Mouse (Mus musculus) spleen, adult 2 months (tissue): ENCODE data around the gene Serinc5. TPM values are rescaled to one million over a fixed set of nuclear protein-coding genes. Genes with fewer than 3 reads are reported as not detected.

Experiments used
- DNase-seq, 2 experiments: peaks; one replicate each; pipeline versions ENCODE4 v3.0.0 to v3.0.0-alpha.2; 2012 to 2021; ENCODE audit warnings: low spot score in 2 of 2, low read depth in 1 of 2
- H3K27ac ChIP-seq: fragments of 200-500 bp; 2 replicates; pipeline ENCODE4 v1.5.1; 2012; ENCODE audit warnings: low read length, inconsistent platforms; ENCODE audit not compliant: insufficient read depth
- H3K27me3 ChIP-seq: fragments of 200-500 bp; 2 replicates; pipeline ENCODE4 v1.6.1; 2012; ENCODE audit warnings: mild to moderate bottlenecking, moderate library complexity, low read length, inconsistent platforms; ENCODE audit not compliant: control insufficient read depth, insufficient read depth
- H3K36me3 ChIP-seq: fragments of 200-500 bp; 2 replicates; pipeline ENCODE4 v1.6.1; 2012; ENCODE audit warnings: mild to moderate bottlenecking, low read length, inconsistent platforms; ENCODE audit not compliant: control insufficient read depth, insufficient read depth
- H3K4me1 ChIP-seq: fragments of 200-500 bp; 2 replicates; pipeline ENCODE4 v1.6.1; 2011; ENCODE audit warnings: inconsistent platforms; ENCODE audit not compliant: control insufficient read depth, insufficient read depth, insufficient read length
- H3K4me3 ChIP-seq: fragments of 200-500 bp; 2 replicates; pipeline ENCODE4 v1.5.1; 2011; ENCODE audit warnings: mild to moderate bottlenecking, inconsistent platforms; ENCODE audit not compliant: insufficient read depth, insufficient read length; ENCODE audit errors: extremely low read depth
- CTCF ChIP-seq: fragments of 200-500 bp; IDR thresholded peaks from 2 replicates; pipeline ENCODE4 v1.5.1; 2011; ENCODE audit warnings: mild to moderate bottlenecking, inconsistent platforms; ENCODE audit not compliant: insufficient read depth, insufficient read length, insufficient replicate concordance; ENCODE audit errors: extremely low read depth
- POLR2A ChIP-seq: fragments of 200-500 bp; IDR thresholded peaks from 2 replicates; pipeline ENCODE4 v1.6.1; 2011; ENCODE audit warnings: low read depth, low read length, inconsistent platforms
- WGBS: fragments of 180-500 bp; shearing (Covaris S2); methylation state at CpG from one replicate; pipeline ENCODE4 v1.1.7; 2018; 5-methylcytosine and 5-hydroxymethylcytosine counted together
- polyA plus RNA-seq: library from polyadenylated mRNA; depleted of rRNA; stranded (reverse); fragments of >200 nt; gene quantifications from 2 replicates; pipeline ENCODE4 v1.2.3, GENCODE M21; 2012

Gene Serinc5
- polyA plus RNA-seq, 1 experiment = 16.4 TPM

DNA sequence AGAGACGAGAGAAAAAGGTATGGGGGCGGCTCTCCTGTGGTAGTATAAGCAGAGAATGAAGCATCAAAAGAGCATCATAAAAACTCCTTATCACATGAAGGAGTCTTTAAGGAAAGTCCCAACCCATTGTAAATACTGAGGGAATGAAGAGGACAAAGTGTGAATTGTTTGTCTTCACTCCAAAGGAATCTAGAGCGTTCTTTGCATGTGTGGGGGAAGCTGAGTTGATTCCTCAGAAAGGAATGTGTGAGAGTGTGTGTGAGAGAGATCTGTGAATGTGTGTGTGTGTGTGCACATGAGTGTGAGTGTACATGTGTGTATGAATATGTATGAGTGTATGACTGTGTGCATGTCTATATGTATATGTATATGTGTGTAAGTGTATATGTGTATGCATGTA lies 22.2 kb upstream of the Serinc5 start:
- H3K27me3 ChIP-seq = no peaks in the 10 kb centered on the region
- 90% methylated on average over 3 of the region's 3 CpGs for WGBS
- no peak for DNase-seq
- no peak overlapping the region for H3K27ac ChIP-seq
- no peaks in the 10 kb centered on the region for H3K36me3 ChIP-seq
- no peak overlapping the region for H3K4me3 ChIP-seq
- TF ChIP-seq CTCF (no peak), POLR2A (no peak)
- H3K4me1 ChIP-seq = 0 out of 2 replicates have a peak, but pooled peaks cover 4% of the 10 kb centered on the region

DNA sequence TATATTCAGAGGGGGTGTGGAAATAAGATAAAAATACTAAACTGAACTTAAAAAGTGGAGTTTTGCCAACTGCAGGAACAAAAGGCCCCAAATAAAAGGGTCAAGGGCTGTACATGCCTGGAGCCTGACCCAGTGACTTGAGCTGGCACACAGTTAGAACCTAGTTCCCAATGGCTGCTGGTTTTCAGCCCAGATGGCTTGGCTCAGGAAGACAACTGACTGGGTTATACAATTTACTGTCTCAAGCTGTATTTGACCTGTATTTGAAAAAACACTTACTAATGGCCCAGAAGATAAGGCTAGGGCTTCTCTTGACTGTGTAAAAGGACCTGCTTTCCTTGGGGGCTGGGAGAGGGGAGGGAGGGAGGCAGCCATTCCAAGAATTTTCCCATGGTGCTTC lies 21.6 kb upstream of the Serinc5 start:
- Histone ChIP-seq H3K27me3 (no peaks in the 10 kb centered on the region), H3K27ac (no peak overlapping the region), H3K4me1 (0 out of 2 replicates have a peak, but pooled peaks cover 4% of the 10 kb centered on the region), H3K36me3 (no peaks in the 10 kb centered on the region), H3K4me3 (no peak overlapping the region)
- DNase-seq = no peak
- TF ChIP-seq CTCF = no peak
- no peak for TF ChIP-seq POLR2A

DNA sequence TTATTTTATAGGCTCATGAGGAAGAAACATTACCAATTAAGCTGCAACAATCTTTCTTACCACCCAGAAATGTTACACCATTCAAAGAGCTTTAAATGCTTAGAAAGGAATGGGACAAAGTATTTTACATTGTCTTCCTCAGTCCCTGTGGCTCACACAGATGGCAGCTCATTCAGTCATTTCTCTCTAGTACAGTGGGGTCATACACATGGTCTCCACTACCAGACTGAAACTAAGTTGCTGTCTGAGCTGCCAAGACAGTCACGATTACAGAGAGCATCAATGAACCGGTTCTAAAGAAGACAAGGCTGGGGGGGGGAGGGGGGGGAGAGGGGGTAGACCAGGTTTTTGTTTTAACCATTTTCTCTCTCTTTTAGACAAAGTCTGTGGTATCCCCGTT lies 19.7 kb upstream of the Serinc5 start:
- 76% methylated on average over 3 of the region's 3 CpGs for WGBS
- no peaks in the 10 kb centered on the region for H3K36me3 ChIP-seq
- DNase-seq = no peak
- H3K27me3 ChIP-seq = no peaks in the 10 kb centered on the region
- TF ChIP-seq CTCF (no peak), POLR2A (no peak)
- 0 out of 2 replicates have a peak, but pooled peaks cover 4% of the 10 kb centered on the region for H3K4me1 ChIP-seq
- no peak overlapping the region for H3K4me3 ChIP-seq
- H3K27ac ChIP-seq = no peak overlapping the region

DNA sequence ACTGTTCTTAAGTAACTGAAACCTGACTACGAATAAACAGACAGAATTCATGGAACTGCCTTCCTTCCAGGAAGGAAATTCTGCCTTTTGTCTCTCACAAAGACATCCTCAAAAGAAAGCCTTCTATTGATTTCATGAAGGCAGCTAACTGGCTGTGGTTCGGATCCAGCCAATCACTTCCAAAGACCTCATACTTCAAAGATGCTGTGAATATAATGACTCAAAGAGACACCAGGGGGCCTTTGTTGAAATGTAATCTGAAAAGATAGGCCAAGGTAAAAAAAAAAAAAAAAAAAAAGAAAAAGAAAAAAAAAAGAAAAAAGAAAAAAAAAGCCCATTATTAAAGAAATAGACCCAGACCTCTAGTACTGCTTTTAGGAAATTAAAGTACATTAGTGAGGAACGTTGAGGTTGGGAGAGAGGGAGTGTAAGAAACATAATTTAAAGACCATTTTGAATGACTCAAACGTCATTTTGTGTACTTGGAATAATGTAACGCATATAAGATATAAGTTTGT lies 18.6 kb upstream of the Serinc5 start:
- Histone ChIP-seq H3K27ac (no peak overlapping the region), H3K36me3 (no peaks in the 10 kb centered on the region), H3K27me3 (no peaks in the 10 kb centered on the region), H3K4me3 (no peak overlapping the region), H3K4me1 (0 out of 2 replicates have a peak, but pooled peaks cover 4% of the 10 kb centered on the region)
- DNase-seq = no peak
- WGBS = 75% methylated on average over 5 of the region's 5 CpGs
- TF ChIP-seq CTCF = no peak
- TF ChIP-seq POLR2A = no peak

DNA sequence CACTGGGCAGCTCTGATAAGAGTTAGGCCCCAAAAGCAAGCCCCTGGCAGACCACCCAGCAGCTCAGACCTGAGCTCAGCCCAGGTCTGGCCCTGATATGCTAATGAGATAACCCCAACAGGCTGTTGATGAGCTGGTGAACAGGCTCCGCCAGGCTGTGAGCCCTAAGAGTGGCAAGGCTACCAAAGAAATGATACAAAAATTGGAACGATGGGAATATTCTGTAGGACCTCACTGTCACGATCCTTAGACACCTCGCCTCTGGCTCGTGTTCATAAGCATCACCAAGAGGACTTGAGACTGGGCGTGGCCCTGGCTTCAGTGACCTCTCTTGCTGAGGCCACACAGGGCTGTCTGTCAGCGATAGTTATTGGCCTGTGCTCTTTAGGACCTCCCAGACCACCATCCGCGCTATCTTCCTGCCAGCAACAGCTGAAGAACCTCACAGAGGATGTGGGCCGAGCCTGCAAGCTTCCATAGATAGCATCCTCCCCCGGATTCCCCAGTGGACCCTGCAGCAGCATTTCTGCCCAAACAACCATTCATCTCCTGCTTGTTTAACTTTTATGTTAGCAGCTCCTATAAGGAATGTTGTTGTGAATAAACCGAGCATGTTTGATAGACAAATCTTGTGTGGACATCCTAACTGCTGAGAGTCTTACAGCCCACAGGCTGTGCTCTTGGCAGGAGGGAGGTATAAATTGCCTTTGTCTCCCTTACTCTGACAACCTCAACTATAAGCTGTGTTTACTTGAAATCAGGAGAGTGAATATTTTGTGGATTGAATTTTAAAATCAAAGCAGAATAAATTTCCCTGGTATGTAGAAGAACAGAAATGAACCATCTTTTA lies 17.9 kb upstream of the Serinc5 start:
- no peak for TF ChIP-seq POLR2A
- TF ChIP-seq CTCF = no peak
- Histone ChIP-seq H3K27ac (no peak overlapping the region; the same call in 1 of the 2 replicates), H3K36me3 (no peaks in the 10 kb centered on the region), H3K27me3 (no peaks in the 10 kb centered on the region), H3K4me3 (no peak overlapping the region), H3K4me1 (0 out of 2 replicates have a peak, but pooled peaks cover 4% of the 10 kb centered on the region)
- 49% methylated on average over 12 of the region's 12 CpGs for WGBS
- no peak for DNase-seq

DNA sequence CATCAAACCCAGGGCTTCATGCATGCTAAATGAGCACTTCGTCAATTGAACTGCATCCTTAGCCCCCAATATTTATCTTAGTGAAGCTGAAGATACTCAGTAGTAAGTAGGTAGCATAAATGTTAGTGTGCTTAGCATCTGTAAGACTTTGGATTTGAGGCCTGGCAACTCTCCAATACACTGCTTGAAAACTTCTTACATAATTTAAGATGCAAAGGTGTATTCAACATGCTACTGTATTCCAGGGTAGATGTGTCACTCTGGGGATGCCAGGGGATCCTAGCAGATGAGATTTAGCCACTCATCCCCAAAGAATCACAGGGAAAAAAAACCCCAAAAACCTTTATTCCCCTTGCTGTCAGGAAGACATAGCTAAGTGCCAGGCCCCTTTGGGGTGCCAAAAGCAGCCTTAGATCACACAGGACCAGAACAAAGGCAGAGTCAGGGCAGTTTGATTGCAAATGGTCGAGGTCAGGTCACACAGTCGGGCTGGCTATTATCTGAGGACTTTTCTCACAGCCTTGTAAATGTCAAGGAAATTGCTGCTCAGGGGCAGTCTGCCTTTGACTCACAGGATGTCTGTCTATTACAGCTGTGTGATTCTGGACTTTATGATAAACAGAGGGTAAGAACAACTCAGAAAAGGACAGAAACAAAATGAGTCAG lies 17.0 kb upstream of the Serinc5 start:
- TF ChIP-seq CTCF (no peak), POLR2A (no peak)
- no peaks in the 10 kb centered on the region for H3K36me3 ChIP-seq

More for the DNA sequence above, 17.0 kb upstream of the Serinc5 start:
- DNase-seq = no peak
- no peak overlapping the region for H3K4me3 ChIP-seq
- H3K4me1 ChIP-seq = 0 out of 2 replicates have a peak, but pooled peaks cover 4% of the 10 kb centered on the region
- H3K27ac ChIP-seq = no peak overlapping the region
- 55% methylated on average over 3 of the region's 3 CpGs for WGBS
- H3K27me3 ChIP-seq = no peaks in the 10 kb centered on the region
